Mouse (Mus musculus): ENCODE results near the gene Ctsd. TPM values are rescaled to one million over a fixed set of nuclear protein-coding genes. Genes with fewer than 3 reads are reported as not detected.
A peak's percentile ranks its signal among the peaks of the same experiment; 100 is the strongest.

Ctsd gene
- polyA plus RNA-seq, 1 experiment: 921 TPM

DNA sequence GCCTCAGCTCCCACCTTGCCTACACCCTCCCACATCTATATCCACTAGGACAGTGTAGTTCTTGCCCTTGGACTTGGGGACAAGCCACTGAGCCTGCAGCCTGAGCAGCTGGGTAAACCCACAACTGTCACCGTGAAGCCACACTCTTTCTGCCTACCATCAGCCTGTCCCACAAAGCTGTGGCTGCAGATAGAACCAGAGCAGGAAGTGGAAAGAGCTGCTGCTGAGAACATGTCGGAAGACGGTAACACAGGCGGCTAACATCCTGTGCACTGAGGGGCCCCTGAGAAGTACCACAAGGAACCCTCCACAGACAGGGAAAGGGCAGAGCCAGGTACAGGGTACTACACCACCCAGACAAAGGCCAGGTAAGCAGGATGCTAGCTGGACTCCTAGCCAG, 6.7 kb downstream of the Ctsd start:
- WGBS: 72% methylated on average over 4 of the region's 4 CpGs
- no peak for DNase-seq
- no peak overlapping the region for H3K4me3 ChIP-seq (replicated peaks; ENCODE audit: extremely low read depth, low read depth, low read length)
- no peak for TF ChIP-seq POLR2A (IDR thresholded peaks at IDR 0.05; ENCODE audit: borderline replicate concordance, extremely low read depth, low read depth, low read length)
- TF ChIP-seq CTCF (IDR thresholded peaks at IDR 0.05; ENCODE audit: insufficient read depth, low read length): no peak
- H3K4me1 ChIP-seq (ENCODE audit: control insufficient read depth, insufficient read depth, low read length): peaks cover 5% of the 10 kb centered on the region; the same call in 1 of the 2 replicates

DNA sequence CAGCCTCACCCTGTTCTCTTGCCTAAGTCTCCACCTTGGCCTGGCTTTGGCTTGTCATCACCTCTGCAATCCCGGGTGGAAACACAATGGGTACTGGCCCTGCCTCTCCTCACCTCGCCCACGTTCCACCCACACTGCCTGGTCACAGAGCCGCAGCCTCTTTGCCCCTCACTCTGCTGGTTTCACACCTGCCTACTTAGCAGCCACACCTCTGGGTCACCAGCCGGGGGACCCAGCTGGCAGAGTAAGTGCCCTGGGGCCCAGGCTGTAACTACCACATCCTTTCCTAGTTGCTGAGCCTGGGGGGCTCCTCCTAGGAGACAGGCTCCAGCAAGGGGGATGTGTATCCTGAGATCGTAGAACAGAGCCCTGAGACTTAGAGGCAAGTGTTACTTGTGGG, 8.7 kb downstream of the Ctsd start:
- DNase-seq: no peak
- WGBS: 68% methylated on average over 6 of the region's 6 CpGs
- H3K4me1 ChIP-seq (ENCODE audit: control insufficient read depth, insufficient read depth, low read length): no peaks in the 10 kb centered on the region
- TF ChIP-seq CTCF (IDR thresholded peaks at IDR 0.05; ENCODE audit: insufficient read depth, low read length) (no peak), POLR2A (IDR thresholded peaks at IDR 0.05; ENCODE audit: borderline replicate concordance, extremely low read depth, low read depth, low read length) (no peak)
- H3K4me3 ChIP-seq (replicated peaks; ENCODE audit: extremely low read depth, low read depth, low read length): no peak overlapping the region

DNA sequence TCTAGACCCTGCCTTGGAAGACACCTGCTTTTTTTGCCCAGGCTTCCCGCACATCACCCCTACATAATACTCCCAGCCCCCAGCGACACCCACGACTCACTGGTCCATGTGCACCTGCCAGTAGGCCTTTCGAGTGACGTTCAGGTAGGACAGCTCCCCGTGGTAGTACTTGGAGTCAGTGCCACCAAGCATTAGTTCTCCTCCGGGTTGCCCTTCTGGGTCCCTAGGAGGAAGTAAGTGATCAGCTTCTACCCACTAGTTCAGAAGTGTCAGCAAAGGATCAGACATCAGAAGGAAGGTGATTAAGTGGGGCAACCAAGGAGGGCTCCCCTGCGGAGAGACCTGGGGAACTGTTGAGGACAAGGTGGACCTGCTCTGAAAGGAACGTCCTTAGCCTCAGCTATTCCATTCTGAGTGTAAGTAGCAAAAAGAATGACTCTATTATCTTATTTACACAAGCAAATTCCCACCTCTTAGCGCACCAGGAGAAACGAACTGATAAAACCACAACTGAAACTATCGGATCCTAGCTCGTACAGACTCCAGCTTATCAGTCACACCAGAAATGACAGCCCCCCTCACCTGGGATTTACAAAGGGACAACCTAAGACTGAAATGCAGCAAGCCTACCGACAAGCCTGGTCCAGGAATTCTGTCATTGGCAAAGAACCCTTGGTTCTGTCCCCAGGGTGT, 10.5 kb downstream of the Ctsd start:
- peaks cover 2% of the 10 kb centered on the region; the same call in 1 of the 2 replicates for H3K4me1 ChIP-seq (ENCODE audit: control insufficient read depth, insufficient read depth, low read length)
- no peak overlapping the region for H3K4me3 ChIP-seq (replicated peaks; ENCODE audit: extremely low read depth, low read depth, low read length)
- 73% methylated on average over 14 of the region's 14 CpGs for WGBS
- DNase-seq: no peak
- TF ChIP-seq CTCF (IDR thresholded peaks at IDR 0.05; ENCODE audit: insufficient read depth, low read length) (no peak), POLR2A (IDR thresholded peaks at IDR 0.05; ENCODE audit: borderline replicate concordance, extremely low read depth, low read depth, low read length) (no peak)

DNA sequence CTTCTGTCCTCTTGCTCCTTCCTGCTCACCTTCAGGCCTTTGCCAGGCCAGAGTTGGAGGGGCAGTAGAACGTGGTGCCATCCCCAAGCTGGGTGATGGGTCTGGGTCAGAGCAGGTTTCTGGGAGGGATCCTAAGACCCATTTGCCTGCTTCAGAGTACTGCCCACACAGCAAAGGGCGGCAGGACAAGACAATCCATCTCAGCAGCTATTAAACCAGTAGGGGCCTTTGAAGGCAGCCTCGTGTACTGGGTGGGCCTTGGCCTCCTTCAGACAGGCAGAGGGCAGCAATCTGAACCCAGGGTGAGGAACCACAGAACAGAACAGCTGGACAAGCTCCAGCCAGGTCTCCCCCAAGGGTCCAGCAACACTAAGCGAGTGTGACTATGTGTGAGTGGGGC, 11.7 kb downstream of the Ctsd start:
- Histone ChIP-seq H3K4me3 (replicated peaks; ENCODE audit: extremely low read depth, low read depth, low read length) (no peak overlapping the region), H3K4me1 (ENCODE audit: control insufficient read depth, insufficient read depth, low read length) (peaks cover 2% of the 10 kb centered on the region)
- WGBS: 78% methylated on average over 4 of the region's 4 CpGs
- no peak for DNase-seq
- TF ChIP-seq CTCF (IDR thresholded peaks at IDR 0.05; ENCODE audit: insufficient read depth, low read length) (no peak), POLR2A (IDR thresholded peaks at IDR 0.05; ENCODE audit: borderline replicate concordance, extremely low read depth, low read depth, low read length) (no peak)

DNA sequence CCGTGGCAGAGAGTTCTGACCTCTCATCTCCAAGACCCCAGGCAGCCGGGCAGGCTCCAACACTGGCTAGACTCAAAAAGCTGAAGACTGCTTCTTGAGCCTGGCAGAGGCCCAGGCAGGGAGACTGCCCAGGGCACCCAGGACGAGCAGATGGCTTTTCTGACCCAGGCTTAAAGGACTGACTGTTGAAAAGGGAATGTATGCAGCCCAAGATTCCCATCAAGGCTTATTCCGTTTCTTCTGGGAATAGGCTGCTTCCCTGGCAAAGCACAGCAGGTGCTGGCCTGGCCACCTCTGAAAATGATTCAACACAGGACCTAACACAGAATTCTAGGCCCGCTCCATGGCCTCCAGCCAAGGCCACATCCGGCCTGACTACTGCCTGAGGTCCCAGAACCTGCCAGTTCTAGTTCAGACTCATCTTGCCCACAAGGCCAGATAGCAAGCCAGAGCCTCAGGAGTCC, 12.5 kb downstream of the Ctsd start:
- H3K4me1 ChIP-seq (ENCODE audit: control insufficient read depth, insufficient read depth, low read length): peaks cover 2% of the 10 kb centered on the region
- no peak overlapping the region for H3K4me3 ChIP-seq (replicated peaks; ENCODE audit: extremely low read depth, low read depth, low read length)
- DNase-seq: no peak
- WGBS: 61% methylated on average over 6 of the region's 6 CpGs
- TF ChIP-seq POLR2A (IDR thresholded peaks at IDR 0.05; ENCODE audit: borderline replicate concordance, extremely low read depth, low read depth, low read length): no peak
- TF ChIP-seq CTCF (IDR thresholded peaks at IDR 0.05; ENCODE audit: insufficient read depth, low read length): no peak

DNA sequence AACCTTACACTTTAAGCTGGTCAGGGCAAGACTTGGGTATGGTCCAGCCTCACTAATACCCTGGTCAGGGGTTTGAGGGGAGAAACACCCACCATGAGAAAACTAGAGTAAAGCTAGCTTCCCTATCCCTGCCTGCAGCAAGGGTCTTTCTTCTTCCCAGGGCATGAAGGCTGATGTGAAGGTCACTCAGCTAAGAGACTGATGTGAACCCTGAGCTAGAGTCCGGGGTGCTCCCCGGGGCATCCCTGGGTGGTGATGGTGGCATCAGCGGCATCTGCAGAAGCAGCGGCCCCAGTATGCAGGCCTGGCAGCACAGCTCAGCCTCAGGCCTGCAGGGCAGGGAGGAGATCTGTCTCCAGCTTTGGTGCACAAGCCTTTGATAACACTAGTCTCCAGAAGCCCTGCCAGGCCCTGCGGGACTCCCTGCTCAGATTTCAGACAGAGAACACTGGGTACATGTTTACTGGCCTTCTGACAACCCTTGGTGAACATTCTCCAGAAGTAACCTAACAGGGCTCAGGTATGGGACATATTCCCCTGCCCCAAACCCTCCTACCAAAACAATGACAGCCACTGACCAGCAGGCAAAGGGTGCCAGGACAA, 13.3 kb downstream of the Ctsd start:
- no peak for DNase-seq
- no peak for TF ChIP-seq POLR2A (IDR thresholded peaks at IDR 0.05; ENCODE audit: borderline replicate concordance, extremely low read depth, low read depth, low read length)
- no peak for TF ChIP-seq CTCF (IDR thresholded peaks at IDR 0.05; ENCODE audit: insufficient read depth, low read length)
- Histone ChIP-seq H3K4me1 (ENCODE audit: control insufficient read depth, insufficient read depth, low read length) (peaks cover 4% of the 10 kb centered on the region), H3K4me3 (replicated peaks; ENCODE audit: extremely low read depth, low read depth, low read length) (no peak overlapping the region)
- WGBS: 85% methylated on average over 5 of the region's 5 CpGs

DNA sequence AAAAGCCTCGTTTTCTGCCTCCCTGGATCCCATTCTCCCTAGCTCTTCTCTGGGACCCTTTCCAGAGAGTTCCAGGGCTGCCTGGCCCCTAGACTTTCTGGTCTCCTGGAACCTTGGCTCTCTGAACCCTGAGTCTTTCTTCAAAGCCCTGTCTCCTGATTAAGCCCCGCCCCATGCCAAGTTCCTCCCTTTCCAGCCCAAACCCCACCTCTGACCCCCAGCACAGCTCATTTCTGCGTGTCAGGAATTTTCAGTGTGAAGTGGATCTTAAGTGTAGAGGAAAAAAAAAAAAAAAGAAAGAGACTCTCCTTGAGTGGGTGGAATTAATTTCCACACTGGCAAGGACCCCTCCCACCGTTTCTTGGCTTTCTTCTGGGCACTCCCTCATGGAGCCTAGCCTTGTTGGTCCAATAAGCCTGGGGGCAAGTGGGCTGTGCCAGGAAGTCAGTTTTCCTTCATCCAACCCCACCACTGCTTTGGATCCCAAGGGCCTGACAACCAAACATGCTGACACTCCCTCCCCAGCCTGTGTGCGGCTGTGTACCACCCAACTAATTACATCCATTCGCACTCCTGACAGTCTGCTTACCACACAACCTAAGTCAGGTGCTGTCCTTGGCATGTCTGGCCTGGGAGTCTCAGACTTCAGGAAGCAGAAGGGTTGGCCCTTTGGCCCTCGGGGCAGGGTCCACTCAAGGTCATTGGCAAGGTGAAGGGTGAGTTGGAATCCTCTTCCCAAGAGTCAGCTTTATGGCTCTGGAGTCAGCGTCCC, 14.0 kb downstream of the Ctsd start, which contains the start of gene Ifitm10:
TSS of gene Ifitm10 (minus strand) at position 113 of the 772 bp plus-strand sequence.
- no peak for DNase-seq
- TF ChIP-seq CTCF (IDR thresholded peaks at IDR 0.05; ENCODE audit: insufficient read depth, low read length) (no peak), POLR2A (IDR thresholded peaks at IDR 0.05; ENCODE audit: borderline replicate concordance, extremely low read depth, low read depth, low read length) (no peak)
- WGBS: 69% methylated on average over 8 of the region's 8 CpGs
- Histone ChIP-seq H3K4me3 (replicated peaks; ENCODE audit: extremely low read depth, low read depth, low read length) (peak within 1 kb of the TSS; percentile 12), H3K4me1 (ENCODE audit: control insufficient read depth, insufficient read depth, low read length) (peaks cover 8% of the 10 kb centered on the region)

DNA sequence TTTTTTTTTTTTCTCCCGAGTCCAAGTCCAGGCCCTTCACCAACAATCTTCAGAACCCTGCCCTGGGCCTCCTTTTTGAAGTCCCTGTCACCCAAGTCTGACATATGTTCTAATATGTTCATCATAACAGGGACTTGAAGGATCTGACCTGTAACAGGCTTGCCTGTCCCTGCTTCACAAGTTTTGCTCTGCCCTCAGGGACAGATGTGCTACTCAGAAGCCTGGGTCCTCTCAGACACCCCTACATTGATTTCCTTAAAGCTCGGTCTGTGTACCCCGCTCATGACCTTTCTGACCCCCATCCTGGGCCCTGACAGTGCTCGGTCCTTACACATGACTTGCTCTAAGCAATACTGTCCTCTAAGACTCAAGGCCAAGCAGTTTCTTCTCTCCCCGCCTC, 14.8 kb downstream of the Ctsd start:
- no peak for DNase-seq
- no peak overlapping the region for H3K4me3 ChIP-seq (replicated peaks; ENCODE audit: extremely low read depth, low read depth, low read length)
- TF ChIP-seq CTCF (IDR thresholded peaks at IDR 0.05; ENCODE audit: insufficient read depth, low read length) (no peak), POLR2A (IDR thresholded peaks at IDR 0.05; ENCODE audit: borderline replicate concordance, extremely low read depth, low read depth, low read length) (no peak)
- H3K4me1 ChIP-seq (ENCODE audit: control insufficient read depth, insufficient read depth, low read length): peaks cover 9% of the 10 kb centered on the region
- WGBS: 81% methylated on average over 5 of the region's 5 CpGs
